Comparison of ENCODE assay signal across 11 mouse cellular contexts in genomic region chr14:73632648-73633263, GRCm38 (mm10). TPM values are rescaled to one million over a fixed set of nuclear protein-coding genes. Genes with fewer than 3 reads are reported as not detected.
DNase-seq lines count a peak whose midpoint lies in the region; ATAC-seq and TF ChIP-seq lines count a peak whose summit lies in the region.
"Had no signal": no experiment of that assay in that cellular context is flagged by ENCODE, and none has a peak within 500 bp of the region (broad histone marks: within the 10 kb centered on the region; RNA-seq: fewer than 3 reads in every experiment).

No protein-coding gene starts in this region.

- no peak overlapping the region for H3K4me2 ChIP-seq in hindbrain, embryonic 15.5 days
- H3K4me2 ChIP-seq: embryonic facial prominence, embryonic 15.5 days had no signal

- peaks cover 2% of the 10 kb centered on the region; the same call in 1 of the 2 replicates for H3K4me1 ChIP-seq in heart, adult 2 months (ENCODE audit: control insufficient read depth, insufficient read depth, low read length)
- H3K4me1 ChIP-seq in heart, embryonic 10.5 days: no peaks in the 10 kb centered on the region
- no peaks in the 10 kb centered on the region for H3K4me1 ChIP-seq in hindbrain, embryonic 15.5 days (replicated peaks)
- H3K4me1 ChIP-seq: embryonic facial prominence, embryonic 15.5 days had no signal

- 0 out of 2 replicates have a peak, but pooled peaks have one; percentile 13 for TF ChIP-seq POLR2A in heart, adult 2 months (IDR thresholded peaks at IDR 0.05; ENCODE audit: insufficient read depth, low read depth, low read length)

- TF ChIP-seq CTCF in heart, adult 2 months (IDR thresholded peaks at IDR 0.05): no peak

- H3K27ac ChIP-seq in heart, adult 2 months: peak overlapping the region; percentile 86
- no peak overlapping the region for H3K27ac ChIP-seq in heart, embryonic 10.5 days
- H3K27ac ChIP-seq in hindbrain, embryonic 15.5 days (replicated peaks): no peak overlapping the region
- H3K27ac ChIP-seq: embryonic facial prominence, embryonic 15.5 days had no signal

- intact Hi-C loops in heart, adult 2 months (cut with DNase I): no loop called here

- TF ChIP-seq EP300 in heart, adult 2 months (IDR thresholded peaks at IDR 0.05; ENCODE audit: insufficient read depth, low read depth, low read length): peak; percentile 86

- peak; percentile 88 for ATAC-seq in hindbrain, embryonic 15.5 days (ENCODE audit: low FRiP score, low read depth)

- peaks cover 2% of the 10 kb centered on the region; the same call in 1 of the 2 replicates for H3K36me3 ChIP-seq in heart, adult 2 months (ENCODE audit: control insufficient read depth, insufficient read depth, low read length)
- H3K36me3 ChIP-seq in heart, embryonic 10.5 days: no peaks in the 10 kb centered on the region
- no peaks in the 10 kb centered on the region for H3K36me3 ChIP-seq in hindbrain, embryonic 15.5 days
- H3K36me3 ChIP-seq: embryonic facial prominence, embryonic 15.5 days had no signal

- no peak overlapping the region for H3K4me3 ChIP-seq in heart, adult 2 months
- H3K4me3 ChIP-seq in heart, embryonic 10.5 days: no peak overlapping the region
- H3K4me3 ChIP-seq in hindbrain, embryonic 15.5 days: no peak overlapping the region
- H3K4me3 ChIP-seq: embryonic facial prominence, embryonic 15.5 days had no signal

- H3K9me3 ChIP-seq in heart, embryonic 10.5 days: no peaks in the 10 kb centered on the region
- H3K9me3 ChIP-seq in hindbrain, embryonic 15.5 days: no peaks in the 10 kb centered on the region
- H3K9me3 ChIP-seq: embryonic facial prominence, embryonic 15.5 days had no signal

- H3K79me2 ChIP-seq in heart, adult 2 months (replicated peaks; ENCODE audit: control insufficient read depth, insufficient read depth, low read length): no peaks in the 10 kb centered on the region

- no peak overlapping the region for H3K9ac ChIP-seq in heart, adult 2 months (ENCODE audit: low read depth, low read length)
- no peak overlapping the region for H3K9ac ChIP-seq in hindbrain, embryonic 15.5 days
- H3K9ac ChIP-seq: embryonic facial prominence, embryonic 15.5 days had no signal

- 26% methylated on average over 9 of the region's 9 CpGs for WGBS in heart, adult 2 months
- WGBS in heart, embryonic 10.5 days: 69% methylated on average over 9 of the region's 9 CpGs
- WGBS in hindbrain, embryonic 15.5 days: 39% methylated on average over 9 of the region's 9 CpGs

- peaks cover 2% of the 10 kb centered on the region; the same call in 1 of the 2 replicates for H3K27me3 ChIP-seq in heart, adult 2 months (ENCODE audit: control insufficient read depth, insufficient read depth, low read length)
- no peaks in the 10 kb centered on the region for H3K27me3 ChIP-seq in heart, embryonic 10.5 days (ENCODE audit: insufficient read depth, poor library complexity, severe bottlenecking)
- H3K27me3 ChIP-seq in hindbrain, embryonic 15.5 days: no peaks in the 10 kb centered on the region
- H3K27me3 ChIP-seq: embryonic facial prominence, embryonic 15.5 days had no signal

- DNase-seq in heart, adult 2 months: peak; percentile 62 to 81
- no peak for DNase-seq in heart, embryonic 10.5 days (ENCODE audit: low spot score)
- DNase-seq in adrenal gland, adult 2 months: peak; percentile 67
- DNase-seq in cerebellum, postnatal 14 days: peak; percentile 78 to 84
- DNase-seq in right cerebral cortex, adult 18-20 months: peak; percentile 38
- DNase-seq in gastrocnemius, adult 18-20 months (ENCODE audit: low spot score): no peak
- DNase-seq in urinary bladder, postnatal 36 days (ENCODE audit: low spot score in 2 of 2): no peak

RNA-seq across cellular contexts. Expression of gene Gm21750, which starts 28.3 kb away (rescaled TPM):
- total RNA-seq in heart, adult 2 months (2021): not detected
- polyA plus RNA-seq in heart, adult 2 months (2012; rRNA removed): not detected in 2 replicates
- polyA plus RNA-seq in heart, embryonic 10.5 days (2016; fragmentation: Nextera tagmentation; extraction: Ambion mirVana): not detected in 2 replicates
- not detected for total RNA-seq in adrenal gland, adult 2 months (2021)
- not detected in 2 replicates for polyA plus RNA-seq in adrenal gland, adult 2 months (2012; rRNA removed)
- not detected in 2 replicates for polyA plus RNA-seq in hindbrain, embryonic 15.5 days (2015; fragmentation: Nextera tagmentation; extraction: Ambion mirVana)
- total RNA-seq in gastrocnemius, adult 18-20 months (2021): not detected
- polyA plus RNA-seq: embryonic facial prominence, embryonic 15.5 days; liver, embryonic 16.5 days; spleen, adult 2 months had no signal

Comparison
In these comparisons a context has a peak if more than half of its experiments do, and no peak if none do; other contexts are left out.
1. DNase-seq: peak in heart, adult 2 months (2 of 2), adrenal gland, adult 2 months (single experiment), cerebellum, postnatal 14 days (2 of 2) and right cerebral cortex, adult 18-20 months (single experiment); none in heart, embryonic 10.5 days (single experiment), gastrocnemius, adult 18-20 months (single experiment) and urinary bladder, postnatal 36 days (0 of 2).